Mouse (Mus musculus): ENCODE measurements around the gene Cemip2. TPM values are rescaled to one million over a fixed set of nuclear protein-coding genes. Genes with fewer than 3 reads are reported as not detected.

Cemip2 gene
- 38.5 and 41.9 TPM in 2 replicates for polyA plus RNA-seq (2015; fragmentation: Nextera tagmentation; extraction: Ambion mirVana)

- no peaks in the 10 kb centered on the region for H3K27me3 ChIP-seq
- peak; percentile 93 for ATAC-seq (ENCODE audit: low read depth)
- H3K36me3 ChIP-seq, result no peaks in the 10 kb centered on the region
- H3K4me1 ChIP-seq (replicated peaks), result peaks cover 51% of the 10 kb centered on the region
- peak within 1 kb of the TSS; percentile 97 for H3K27ac ChIP-seq (replicated peaks)
- H3K4me2 ChIP-seq, result peak within 1 kb of the TSS; percentile 86
- peak within 1 kb of the TSS; percentile 96 for H3K4me3 ChIP-seq
- H3K9me3 ChIP-seq, result no peaks in the 10 kb centered on the region
- peak within 1 kb of the TSS; percentile 95 for H3K9ac ChIP-seq
- 0% methylated on average over 73 of the region's 75 CpGs for WGBS
Observed at GRCm38 (mm10) chr19:21778147-21778917, at the start of gene Cemip2. TSS of gene Cemip2 (plus strand) at chr19:21778342.

GRCm38 (mm10) chr19:21728342-21728741, 49.8 kb upstream of the Cemip2 start:
- Histone ChIP-seq H3K4me3 (no peak overlapping the region), H3K4me1 (replicated peaks) (peaks cover 11% of the 10 kb centered on the region; the same call in 1 of the 2 replicates), H3K36me3 (no peaks in the 10 kb centered on the region), H3K4me2 (no peak overlapping the region), H3K9ac (no peak overlapping the region), H3K27ac (replicated peaks) (no peak overlapping the region), H3K9me3 (no peaks in the 10 kb centered on the region), H3K27me3 (no peaks in the 10 kb centered on the region)
- 92% methylated on average over 6 of the region's 6 CpGs for WGBS
- ATAC-seq (ENCODE audit: low read depth), result no peak

GRCm38 (mm10) chr19:21731887-21732286, 46.3 kb upstream of the Cemip2 start:
- H3K9ac ChIP-seq, result no peak overlapping the region
- H3K4me2 ChIP-seq, result no peak overlapping the region
- ATAC-seq (ENCODE audit: low read depth), result no peak
- H3K27ac ChIP-seq (replicated peaks), result no peak overlapping the region
- no peaks in the 10 kb centered on the region for H3K9me3 ChIP-seq
- H3K4me3 ChIP-seq, result no peak overlapping the region
- H3K4me1 ChIP-seq (replicated peaks), result peaks cover 3% of the 10 kb centered on the region; the same call in 1 of the 2 replicates
- H3K36me3 ChIP-seq, result no peaks in the 10 kb centered on the region
- 87% methylated on average over 5 of the region's 5 CpGs for WGBS
- H3K27me3 ChIP-seq, result no peaks in the 10 kb centered on the region

GRCm38 (mm10) chr19:21733176-21733575, 45.0 kb upstream of the Cemip2 start:
- no peaks in the 10 kb centered on the region for H3K9me3 ChIP-seq
- 91% methylated on average over 2 of the region's 2 CpGs for WGBS
- no peak overlapping the region for H3K9ac ChIP-seq
- ATAC-seq (ENCODE audit: low read depth), result no peak
- peaks cover 15% of the 10 kb centered on the region for H3K4me1 ChIP-seq (replicated peaks)
- H3K36me3 ChIP-seq, result no peaks in the 10 kb centered on the region
- no peak overlapping the region for H3K4me3 ChIP-seq
- no peak overlapping the region for H3K27ac ChIP-seq (replicated peaks)
- no peak overlapping the region for H3K4me2 ChIP-seq
- H3K27me3 ChIP-seq, result no peaks in the 10 kb centered on the region

- Histone ChIP-seq H3K27ac (replicated peaks) (no peak overlapping the region), H3K9ac (no peak overlapping the region), H3K9me3 (no peaks in the 10 kb centered on the region), H3K4me3 (no peak overlapping the region), H3K27me3 (no peaks in the 10 kb centered on the region), H3K36me3 (no peaks in the 10 kb centered on the region), H3K4me2 (no peak overlapping the region), H3K4me1 (replicated peaks) (peaks cover 20% of the 10 kb centered on the region)
- no peak for ATAC-seq (ENCODE audit: low read depth)
- WGBS, result 39% methylated on average over 5 of the region's 5 CpGs
Observed at GRCm38 (mm10) chr19:21734112-21734511, 44.0 kb upstream of the Cemip2 start.

- no peak for ATAC-seq (ENCODE audit: low read depth)
- WGBS, result 64% methylated on average over 18 of the region's 18 CpGs
- no peaks in the 10 kb centered on the region for H3K27me3 ChIP-seq
- peak overlapping the region; percentile 14; the same call in 1 of the 2 replicates for H3K4me2 ChIP-seq
- H3K27ac ChIP-seq (replicated peaks), result peak overlapping the region; percentile 72
- H3K9me3 ChIP-seq, result no peaks in the 10 kb centered on the region
- peaks cover 20% of the 10 kb centered on the region for H3K4me1 ChIP-seq (replicated peaks)
- no peak overlapping the region for H3K4me3 ChIP-seq
- H3K36me3 ChIP-seq, result no peaks in the 10 kb centered on the region
- H3K9ac ChIP-seq, result no peak overlapping the region
Observed at GRCm38 (mm10) chr19:21737446-21737845, 40.7 kb upstream of the Cemip2 start.

GRCm38 (mm10) chr19:21737881-21738590, 40.1 kb upstream of the Cemip2 start:
- no peak overlapping the region for H3K4me3 ChIP-seq
- ATAC-seq (ENCODE audit: low read depth), result peak; percentile 88
- no peak overlapping the region for H3K9ac ChIP-seq
- H3K36me3 ChIP-seq, result no peaks in the 10 kb centered on the region
- peak overlapping the region; percentile 14; the same call in 1 of the 2 replicates for H3K4me2 ChIP-seq
- H3K27me3 ChIP-seq, result no peaks in the 10 kb centered on the region
- H3K9me3 ChIP-seq, result no peaks in the 10 kb centered on the region
- H3K27ac ChIP-seq (replicated peaks), result peak overlapping the region; percentile 72
- 31% methylated on average over 17 of the region's 17 CpGs for WGBS
- peaks cover 20% of the 10 kb centered on the region for H3K4me1 ChIP-seq (replicated peaks)

- ATAC-seq (ENCODE audit: low read depth), result no peak
- Histone ChIP-seq H3K4me2 (no peak overlapping the region), H3K27ac (replicated peaks) (peak overlapping the region; percentile 72), H3K4me3 (no peak overlapping the region), H3K9me3 (no peaks in the 10 kb centered on the region), H3K9ac (no peak overlapping the region), H3K36me3 (no peaks in the 10 kb centered on the region), H3K4me1 (replicated peaks) (peaks cover 20% of the 10 kb centered on the region), H3K27me3 (no peaks in the 10 kb centered on the region)
- 87% methylated on average over 18 of the region's 18 CpGs for WGBS
Observed at GRCm38 (mm10) chr19:21738591-21739280, 39.4 kb upstream of the Cemip2 start.

- peak overlapping the region; percentile 20; the same call in 1 of the 2 replicates for H3K4me2 ChIP-seq
- no peaks in the 10 kb centered on the region for H3K36me3 ChIP-seq
- H3K4me3 ChIP-seq, result no peak overlapping the region
- H3K4me1 ChIP-seq (replicated peaks), result peaks cover 15% of the 10 kb centered on the region
- H3K27ac ChIP-seq (replicated peaks), result peak overlapping the region; percentile 34
- H3K27me3 ChIP-seq, result no peaks in the 10 kb centered on the region
- 59% methylated on average over 12 of the region's 12 CpGs for WGBS
- no peak overlapping the region for H3K9ac ChIP-seq
- H3K9me3 ChIP-seq, result no peaks in the 10 kb centered on the region
- peak; percentile 48; the same call in 1 of the 2 replicates for ATAC-seq (ENCODE audit: low read depth)
Observed at GRCm38 (mm10) chr19:21742138-21742537, 36.0 kb upstream of the Cemip2 start.

GRCm38 (mm10) chr19:21745586-21745985, 32.6 kb upstream of the Cemip2 start:
- Histone ChIP-seq H3K36me3 (no peaks in the 10 kb centered on the region), H3K27ac (replicated peaks) (no peak overlapping the region), H3K4me2 (no peak overlapping the region), H3K4me1 (replicated peaks) (no peaks in the 10 kb centered on the region), H3K4me3 (no peak overlapping the region), H3K9ac (no peak overlapping the region), H3K27me3 (no peaks in the 10 kb centered on the region), H3K9me3 (no peaks in the 10 kb centered on the region)
- WGBS, result 75% methylated on average over 2 of the region's 2 CpGs
- ATAC-seq (ENCODE audit: low read depth), result no peak

- Histone ChIP-seq H3K36me3 (no peaks in the 10 kb centered on the region), H3K4me3 (no peak overlapping the region), H3K9ac (no peak overlapping the region), H3K4me1 (replicated peaks) (no peaks in the 10 kb centered on the region), H3K9me3 (no peaks in the 10 kb centered on the region), H3K4me2 (no peak overlapping the region), H3K27me3 (no peaks in the 10 kb centered on the region), H3K27ac (replicated peaks) (no peak overlapping the region)
- 24% methylated on average over 4 of the region's 4 CpGs for WGBS
- no peak for ATAC-seq (ENCODE audit: low read depth)
Observed at GRCm38 (mm10) chr19:21747356-21747755, 30.8 kb upstream of the Cemip2 start.

GRCm38 (mm10) chr19:21750154-21750553, 28.0 kb upstream of the Cemip2 start:
- no peaks in the 10 kb centered on the region for H3K9me3 ChIP-seq
- no peaks in the 10 kb centered on the region for H3K27me3 ChIP-seq
- H3K27ac ChIP-seq (replicated peaks), result no peak overlapping the region
- no peak overlapping the region for H3K4me3 ChIP-seq
- H3K36me3 ChIP-seq, result no peaks in the 10 kb centered on the region
- H3K4me1 ChIP-seq (replicated peaks), result no peaks in the 10 kb centered on the region
- WGBS, result 57% methylated on average over 2 of the region's 2 CpGs
- H3K4me2 ChIP-seq, result no peak overlapping the region
- ATAC-seq (ENCODE audit: low read depth), result no peak
- H3K9ac ChIP-seq, result no peak overlapping the region

All from neural tube, embryonic 13.5 days (tissue).